Mouse (Mus musculus) frontal cortex, postnatal 10 days (tissue): ENCODE data around the gene Zar1l.

ENCODE experiments used
- DNase-seq, 2 experiments: peaks; one replicate each; pipeline ENCODE4 v3.0.0; 2022; ENCODE audit warnings: low spot score in 2 of 2, mixed read lengths in 1 of 2

The Zar1l gene

GRCm38 (mm10) chr5:150485198-150485597 is 32.8 kb downstream of the Zar1l start:
- DNase-seq = no peak

DNA sequence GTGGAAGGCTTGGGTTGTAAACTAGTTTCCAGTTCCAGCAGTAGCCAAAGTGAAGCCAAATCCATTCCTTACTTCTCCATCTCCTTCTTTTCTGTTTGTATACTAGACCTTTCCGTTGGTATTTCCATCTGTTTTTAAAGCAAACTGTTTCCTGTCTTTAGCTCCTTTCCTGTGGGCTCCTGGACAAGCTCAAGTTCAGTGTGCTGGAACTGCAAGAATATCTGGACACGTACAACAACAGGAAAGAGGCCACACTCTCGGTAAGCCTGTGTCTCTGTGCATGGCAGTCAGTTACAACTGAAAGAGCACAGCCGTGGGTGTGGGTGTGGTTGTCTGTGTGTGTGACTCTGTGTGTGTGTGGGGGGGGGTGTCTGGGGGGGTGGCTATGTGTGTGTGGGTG is 39.4 kb downstream of the Zar1l start:
- no peak for DNase-seq

DNA sequence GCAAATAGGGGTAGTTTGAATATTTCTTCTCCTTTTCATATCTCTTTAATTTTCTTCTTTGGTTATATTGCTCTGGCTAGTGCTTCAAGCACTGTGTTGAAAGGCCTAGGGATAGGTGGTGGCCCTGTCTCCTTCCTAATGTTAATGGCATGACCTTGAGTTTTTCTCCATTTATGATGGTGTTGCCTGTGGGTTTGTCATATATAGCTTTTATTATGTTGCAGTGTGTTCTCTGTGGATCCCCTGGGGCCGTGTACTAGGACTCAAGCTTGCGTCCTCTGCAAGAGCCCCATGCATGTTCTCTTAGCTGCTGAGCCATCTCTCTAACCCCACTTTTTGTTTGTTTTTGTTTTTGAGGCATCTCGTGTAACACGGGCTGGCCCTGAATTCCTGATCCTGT is 40.6 kb downstream of the Zar1l start:
- no peak for DNase-seq

- no peak for DNase-seq
Observed at GRCm38 (mm10) chr5:150468431-150468830, 49.5 kb downstream of the Zar1l start.

DNA sequence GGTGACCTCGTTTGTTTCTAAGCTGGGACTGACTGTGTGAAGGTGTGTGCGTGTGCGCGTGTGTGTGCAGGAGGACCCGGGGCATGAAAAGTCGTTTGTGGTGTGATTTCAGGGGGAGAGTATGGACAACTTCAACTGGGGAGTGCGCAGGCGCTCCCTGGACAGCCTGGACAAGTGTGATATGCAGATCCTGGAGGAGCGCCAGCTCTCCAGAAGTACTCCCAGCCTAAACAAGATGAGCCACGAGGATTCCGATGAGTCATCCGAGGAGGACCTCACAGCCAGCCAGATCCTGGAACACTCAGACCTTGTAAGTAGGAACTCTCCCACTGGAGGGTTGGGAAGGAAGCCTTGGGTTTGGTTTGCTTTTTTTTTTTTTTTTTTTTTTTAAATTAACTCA is 51.8 kb downstream of the Zar1l start:
- DNase-seq = peak; percentile 55 to 65

GRCm38 (mm10) chr5:150465218-150465617 is 52.7 kb downstream of the Zar1l start:
- DNase-seq = no peak

- no peak for DNase-seq
Observed at GRCm38 (mm10) chr5:150464721-150465120, 53.2 kb downstream of the Zar1l start.

DNA sequence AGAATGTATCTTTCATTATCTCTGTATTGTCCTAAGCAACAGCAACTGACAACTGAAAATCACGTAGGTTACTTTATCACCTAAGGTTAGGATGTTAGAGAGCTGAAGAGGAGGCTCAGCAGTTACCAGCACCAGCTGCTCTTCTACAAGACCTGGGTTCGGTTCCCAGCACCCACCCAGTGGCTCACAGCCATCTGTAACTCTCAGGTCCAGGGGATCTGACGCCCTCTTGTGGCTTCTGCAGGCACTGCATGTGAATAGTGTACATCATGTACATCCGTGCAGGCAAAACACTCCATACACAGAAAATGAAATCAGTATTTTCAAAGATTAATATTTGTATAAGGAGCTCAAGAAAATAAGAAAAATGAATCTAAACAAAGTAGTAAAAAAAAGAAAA is 58.2 kb downstream of the Zar1l start:
- no peak for DNase-seq

DNA sequence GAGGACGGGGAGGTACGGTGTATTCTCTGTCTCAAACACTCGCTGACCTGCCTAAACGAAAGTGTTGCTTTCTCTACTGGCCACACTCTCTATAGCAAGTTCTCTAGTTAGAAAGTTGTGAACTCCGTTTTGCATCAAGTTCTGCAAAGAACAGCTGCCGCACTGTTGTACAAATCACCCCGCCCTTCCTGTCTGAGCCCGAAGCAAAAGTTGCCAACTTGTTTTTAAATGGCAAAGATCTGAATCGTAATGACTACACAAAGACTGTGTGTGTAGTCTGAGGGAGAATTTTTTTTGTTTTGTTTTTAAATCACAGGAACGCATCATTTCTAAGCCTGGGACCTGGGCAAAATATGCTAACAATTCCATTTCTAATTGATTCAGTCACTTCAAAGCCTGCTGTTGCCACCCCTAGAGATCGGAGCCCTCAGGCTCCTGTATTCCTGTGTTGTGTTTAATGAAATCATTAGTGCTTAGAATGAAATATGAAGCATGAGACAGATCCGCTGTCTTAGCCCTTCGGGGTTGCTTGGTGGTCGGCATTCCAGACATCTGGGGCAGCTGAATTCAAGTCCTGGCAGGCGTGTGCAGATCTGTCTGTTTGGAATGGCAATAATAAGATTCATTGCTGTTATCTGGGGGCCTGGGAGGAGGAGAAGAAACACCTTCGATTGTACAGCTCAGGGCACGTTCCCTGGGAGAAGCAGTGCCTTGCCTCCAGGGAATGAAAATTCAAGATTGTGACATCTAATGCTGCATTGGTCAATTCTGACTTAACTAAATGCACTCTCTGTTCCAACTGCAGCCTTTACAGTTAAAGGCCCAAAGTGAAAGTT is 59.8 kb downstream of the Zar1l start:
- no peak for DNase-seq

GRCm38 (mm10) chr5:150457165-150457903 is 60.6 kb downstream of the Zar1l start:
- no peak for DNase-seq
